Mouse (Mus musculus) testis, adult 2 months (tissue): ENCODE results near the gene Twist1. TPM values are rescaled to one million over a fixed set of nuclear protein-coding genes. Genes with fewer than 3 reads are reported as not detected.
A peak's percentile ranks its signal among the peaks of the same experiment; 100 is the strongest.

Experiments used
- H3K27ac ChIP-seq: fragments of 200-500 bp; 2 replicates; pipeline ENCODE4 v1.5.1; 2012; ENCODE audit warnings: low read depth, low read length; ENCODE audit not compliant: control insufficient read depth, insufficient read depth
- H3K27me3 ChIP-seq: fragments of 200-500 bp; 2 replicates; pipeline ENCODE4 v1.6.1; 2012; ENCODE audit warnings: mild to moderate bottlenecking, low read length, moderate library complexity; ENCODE audit not compliant: control insufficient read depth, insufficient read depth
- H3K36me3 ChIP-seq: fragments of 200-500 bp; 2 replicates; pipeline ENCODE4 v1.6.1; 2012; ENCODE audit warnings: mild to moderate bottlenecking, low read length; ENCODE audit not compliant: control insufficient read depth, insufficient read depth
- H3K4me1 ChIP-seq: fragments of 200-500 bp; 2 replicates; pipeline ENCODE4 v1.6.1; 2012; ENCODE audit warnings: low read length; ENCODE audit not compliant: control insufficient read depth, insufficient read depth
- H3K4me3 ChIP-seq: fragments of 200-500 bp; 2 replicates; pipeline ENCODE4 v1.5.1; 2012; ENCODE audit warnings: low read depth, mild to moderate bottlenecking, low read length, moderate library complexity, mixed read lengths; ENCODE audit not compliant: control insufficient read depth
- CTCF ChIP-seq: fragments of 200-500 bp; IDR thresholded peaks from 2 replicates; pipeline ENCODE4 v1.5.1; 2012; ENCODE audit warnings: low read depth, mild to moderate bottlenecking, inconsistent platforms, low read length, moderate library complexity; ENCODE audit not compliant: control insufficient read depth, insufficient read depth, insufficient replicate concordance
- POLR2A ChIP-seq: fragments of 200-500 bp; IDR thresholded peaks from 2 replicates; pipeline ENCODE4 v1.6.1; 2012; ENCODE audit warnings: low read depth, mild to moderate bottlenecking, inconsistent platforms, low read length, moderate library complexity; ENCODE audit not compliant: control insufficient read depth
- polyA plus RNA-seq: library from polyadenylated mRNA; depleted of rRNA; stranded (reverse); fragments of >200 nt; gene quantifications from 2 replicates; pipeline ENCODE4 v1.2.3, GENCODE M21; 2012

The Twist1 gene
- polyA plus RNA-seq, 1 experiment: 1.3 TPM

- Histone ChIP-seq H3K4me1 (peaks cover 13% of the 10 kb centered on the region), H3K4me3 (no peak overlapping the region), H3K27ac (no peak overlapping the region), H3K36me3 (no peaks in the 10 kb centered on the region), H3K27me3 (peaks cover 4% of the 10 kb centered on the region)
- no peak for TF ChIP-seq CTCF
- TF ChIP-seq POLR2A: no peak
Observed at GRCm38 (mm10) chr12:33962118-33962772, 4.8 kb downstream of the Twist1 start.

DNA sequence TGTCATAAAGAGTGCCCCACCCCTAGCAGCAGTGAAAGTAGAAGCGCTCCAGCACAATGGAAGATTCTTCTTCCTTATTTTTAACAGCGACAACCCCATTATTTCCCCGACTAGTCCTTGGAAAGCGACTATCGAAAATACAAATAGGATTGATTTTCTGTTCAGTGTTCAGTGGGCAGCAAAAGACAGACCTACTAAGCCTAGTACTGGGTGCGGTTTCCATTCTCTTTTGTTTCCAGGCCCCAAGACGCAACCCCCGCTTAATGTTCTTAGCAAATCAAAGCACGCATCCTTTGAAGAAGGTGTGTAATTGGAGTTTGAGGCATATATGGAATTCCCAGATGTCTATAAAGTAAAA lies 5.3 kb downstream of the Twist1 start:
- no peaks in the 10 kb centered on the region for H3K36me3 ChIP-seq
- TF ChIP-seq POLR2A: no peak
- TF ChIP-seq CTCF: no peak
- no peak overlapping the region for H3K4me3 ChIP-seq
- no peak overlapping the region for H3K27ac ChIP-seq
- H3K4me1 ChIP-seq: peaks cover 16% of the 10 kb centered on the region
- peaks cover 3% of the 10 kb centered on the region for H3K27me3 ChIP-seq

DNA sequence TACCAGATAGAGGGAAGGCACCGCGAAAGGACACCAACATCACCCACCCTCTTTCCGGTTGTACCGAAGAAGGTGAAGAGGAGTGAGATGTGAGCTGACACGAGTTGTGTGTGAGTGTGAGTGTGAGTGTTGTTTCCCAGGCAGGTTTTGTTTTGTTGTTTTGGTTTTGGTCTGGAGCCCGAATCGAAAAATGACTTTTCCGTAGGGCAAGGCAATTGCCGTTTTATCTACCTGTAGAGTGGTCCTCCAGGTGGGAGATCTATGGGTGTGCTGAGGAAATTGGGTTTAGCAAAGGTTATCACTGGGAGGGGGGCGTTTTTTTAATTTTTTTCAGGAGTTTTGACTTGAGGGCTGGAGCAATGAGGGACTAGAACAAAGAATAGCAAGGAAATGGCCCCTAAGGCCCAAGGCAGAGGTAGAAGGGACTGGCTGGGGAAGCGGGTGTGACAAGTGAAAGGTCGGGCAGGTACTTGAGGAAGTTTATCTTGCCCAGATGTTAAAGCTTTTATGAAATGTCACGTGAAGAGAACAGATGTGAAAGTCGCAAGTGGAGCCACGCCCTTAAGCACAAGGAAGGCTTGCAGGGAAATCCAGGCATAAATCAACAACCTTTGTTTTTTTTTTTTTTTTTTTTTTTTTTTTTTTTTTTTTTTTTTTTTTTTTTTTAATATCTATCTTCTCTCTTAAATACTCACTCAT lies 6.3 kb downstream of the Twist1 start:
- TF ChIP-seq POLR2A (no peak), CTCF (no peak)
- H3K4me3 ChIP-seq: no peak overlapping the region
- peaks cover 3% of the 10 kb centered on the region for H3K27me3 ChIP-seq
- H3K36me3 ChIP-seq: no peaks in the 10 kb centered on the region
- H3K27ac ChIP-seq: no peak overlapping the region
- peaks cover 11% of the 10 kb centered on the region for H3K4me1 ChIP-seq

- peaks cover 3% of the 10 kb centered on the region for H3K27me3 ChIP-seq
- no peaks in the 10 kb centered on the region for H3K36me3 ChIP-seq
- no peak overlapping the region for H3K4me3 ChIP-seq
- TF ChIP-seq POLR2A (no peak), CTCF (no peak)
- no peak overlapping the region for H3K27ac ChIP-seq
- H3K4me1 ChIP-seq: peaks cover 11% of the 10 kb centered on the region
Observed at GRCm38 (mm10) chr12:33964427-33964826, 7.0 kb downstream of the Twist1 start.

DNA sequence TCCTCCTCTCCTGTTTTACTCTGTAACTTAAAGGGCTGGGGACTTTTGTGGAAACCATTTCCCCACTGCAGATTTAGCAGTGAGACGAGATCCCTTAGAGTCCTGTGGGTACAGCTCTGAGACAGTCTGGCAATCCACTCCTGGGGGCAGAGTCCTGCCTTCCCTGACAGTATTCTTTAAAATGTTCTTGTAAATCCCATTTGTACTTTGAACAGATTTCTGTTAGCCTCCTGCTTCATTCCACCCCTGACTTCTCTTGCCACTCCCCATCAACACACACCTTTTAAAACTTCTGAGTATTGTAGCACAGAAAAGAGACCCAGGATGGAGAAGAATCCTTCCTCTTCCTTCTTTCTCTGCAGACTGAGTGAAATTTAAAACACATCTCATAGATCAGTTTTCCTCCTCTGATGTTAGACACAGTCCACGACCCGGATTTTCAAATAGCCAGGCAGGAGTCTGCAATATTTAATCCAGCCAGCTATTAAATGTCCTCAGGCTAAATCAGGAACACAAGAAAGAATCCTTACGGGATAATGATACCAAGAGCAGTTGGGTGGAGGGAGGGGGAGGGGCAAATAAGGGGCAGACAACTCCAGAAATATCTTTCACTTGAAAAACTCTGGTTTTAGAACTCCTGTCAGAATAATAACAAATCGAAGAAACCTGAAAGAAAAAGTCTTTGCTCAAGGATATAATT lies 8.3 kb downstream of the Twist1 start:
- Histone ChIP-seq H3K27me3 (peaks cover 3% of the 10 kb centered on the region), H3K4me1 (peaks cover 11% of the 10 kb centered on the region), H3K27ac (no peak overlapping the region), H3K4me3 (no peak overlapping the region), H3K36me3 (no peaks in the 10 kb centered on the region)
- TF ChIP-seq POLR2A: no peak
- no peak for TF ChIP-seq CTCF

GRCm38 (mm10) chr12:33966490-33967415 lies 9.3 kb downstream of the Twist1 start:
- peak overlapping the region; percentile 32; the same call in 1 of the 2 replicates for H3K27ac ChIP-seq
- H3K4me3 ChIP-seq: peak overlapping the region; percentile 65
- peaks cover 3% of the 10 kb centered on the region for H3K27me3 ChIP-seq
- no peaks in the 10 kb centered on the region for H3K36me3 ChIP-seq
- no peak for TF ChIP-seq POLR2A
- no peak for TF ChIP-seq CTCF
- peaks cover 11% of the 10 kb centered on the region for H3K4me1 ChIP-seq
